Mouse (Mus musculus) G1E (cell line): ENCODE results near the gene Med19.

Source experiments
- CTCF ChIP-seq: IDR thresholded peaks from 2 replicates; pipeline ENCODE4 v1.5.1; 2012; ENCODE audit warnings: low read depth, low read length, inconsistent platforms, mixed read lengths
- GATA1 ChIP-seq: IDR thresholded peaks from 2 replicates; pipeline ENCODE4 v1.6.1; 2012; ENCODE audit warnings: borderline replicate concordance, low read length, inconsistent platforms, mixed read lengths

GRCm38 (mm10) chr2:84731206-84731605 is 53.0 kb downstream of the Med19 start:
- TF ChIP-seq CTCF (no peak), GATA1 (no peak)
